Mouse (Mus musculus) 3134 (cell line): ENCODE measurements around the gene Fam71d.

ENCODE experiments used
- DNase-seq: peaks from one replicate; pipeline ENCODE4 v3.0.0-alpha.2; 2011; ENCODE audit warnings: low spot score; ENCODE audit not compliant: insufficient read length; ENCODE audit errors: extremely low read depth

Gene Fam71d

DNA sequence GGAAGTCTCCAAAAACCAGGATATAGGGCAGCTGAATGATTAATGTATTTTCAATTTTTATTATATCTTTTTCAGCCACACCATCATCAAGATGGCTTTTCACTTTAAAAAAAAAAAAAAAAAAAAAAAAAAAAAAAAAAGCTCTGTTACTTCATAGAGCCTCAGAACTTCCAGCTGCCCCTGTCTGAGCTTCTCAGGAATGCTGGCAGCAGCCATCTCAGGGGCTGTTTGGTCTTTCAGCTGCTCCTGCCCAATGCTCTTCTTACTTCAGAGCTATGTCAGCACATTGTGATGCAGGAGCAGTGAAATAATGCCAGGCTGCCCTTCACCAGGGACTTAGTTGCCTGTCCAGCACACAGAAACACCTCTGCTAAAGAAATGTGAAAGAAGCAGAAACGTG, at the start of gene Fam71d:
Gene Fam71d (plus strand): TSS at position 211 of the 400 bp plus-strand sequence.
- DNase-seq, result no peak

DNA sequence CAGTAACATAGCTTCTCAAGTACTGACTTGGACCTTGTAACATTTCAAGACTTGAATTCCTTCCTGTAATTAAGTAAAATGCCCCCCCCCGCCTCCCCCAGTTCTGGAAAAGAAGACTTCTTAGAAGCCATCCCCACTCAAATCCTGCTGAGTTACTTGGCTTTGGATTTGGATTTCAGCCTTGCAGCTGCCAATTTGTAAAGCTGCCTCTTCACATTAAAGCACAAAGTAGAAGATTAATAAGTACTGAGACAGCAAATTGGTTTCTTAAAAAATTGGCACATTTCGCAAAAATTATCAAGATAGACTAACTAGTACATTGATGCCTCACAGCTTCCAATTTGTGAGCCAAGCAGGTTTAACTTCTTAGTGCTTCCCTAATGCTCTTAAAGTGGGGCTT, 47.6 kb upstream of the Fam71d start:
- DNase-seq, result no peak

DNA sequence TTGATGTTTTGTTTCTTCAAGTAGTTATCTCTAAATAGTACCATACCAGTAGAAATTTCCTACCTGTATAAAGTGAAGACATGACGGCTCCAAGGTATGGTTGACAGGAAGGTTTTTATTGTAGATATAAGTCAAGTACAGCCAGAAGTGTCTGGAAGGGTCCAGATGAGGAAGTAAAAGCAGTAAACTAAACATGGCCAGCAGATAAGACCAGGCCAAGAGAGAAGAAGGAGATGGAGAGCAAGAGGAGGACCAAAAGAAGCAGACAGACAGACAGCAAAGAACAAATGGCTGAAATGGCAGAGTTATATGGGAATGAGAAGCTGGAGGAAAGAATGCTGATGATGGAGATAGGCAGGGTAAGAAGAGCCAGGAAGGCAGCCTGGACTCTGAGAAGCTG, 46.1 kb upstream of the Fam71d start:
- no peak for DNase-seq

DNA sequence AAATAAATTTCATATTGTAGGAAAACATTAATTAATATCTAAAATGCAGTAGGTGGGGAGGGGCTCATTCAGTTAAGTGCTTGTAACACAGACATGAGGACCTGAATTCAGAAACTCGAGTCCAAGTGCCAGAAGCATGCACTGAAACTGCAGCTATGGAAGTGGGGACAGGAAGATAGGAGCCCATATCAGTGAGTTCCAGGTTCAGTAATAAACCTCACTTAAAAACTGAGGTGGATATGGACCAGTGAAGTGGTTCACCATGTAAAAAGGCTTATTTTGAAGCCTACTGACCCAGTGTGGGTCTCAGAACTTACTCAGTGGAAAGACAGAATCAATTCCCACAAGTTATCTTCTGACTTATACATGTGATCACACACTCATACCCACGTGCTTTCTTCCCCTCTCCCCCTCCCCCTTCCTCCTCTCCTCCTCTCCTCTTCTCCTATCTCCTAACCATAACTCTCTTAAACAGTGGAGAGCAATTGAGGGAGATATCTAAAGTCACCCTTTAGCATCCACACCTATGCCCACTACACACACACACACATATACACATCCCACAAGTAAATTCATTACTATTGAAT, 31.5 kb upstream of the Fam71d start:
- no peak for DNase-seq

DNA sequence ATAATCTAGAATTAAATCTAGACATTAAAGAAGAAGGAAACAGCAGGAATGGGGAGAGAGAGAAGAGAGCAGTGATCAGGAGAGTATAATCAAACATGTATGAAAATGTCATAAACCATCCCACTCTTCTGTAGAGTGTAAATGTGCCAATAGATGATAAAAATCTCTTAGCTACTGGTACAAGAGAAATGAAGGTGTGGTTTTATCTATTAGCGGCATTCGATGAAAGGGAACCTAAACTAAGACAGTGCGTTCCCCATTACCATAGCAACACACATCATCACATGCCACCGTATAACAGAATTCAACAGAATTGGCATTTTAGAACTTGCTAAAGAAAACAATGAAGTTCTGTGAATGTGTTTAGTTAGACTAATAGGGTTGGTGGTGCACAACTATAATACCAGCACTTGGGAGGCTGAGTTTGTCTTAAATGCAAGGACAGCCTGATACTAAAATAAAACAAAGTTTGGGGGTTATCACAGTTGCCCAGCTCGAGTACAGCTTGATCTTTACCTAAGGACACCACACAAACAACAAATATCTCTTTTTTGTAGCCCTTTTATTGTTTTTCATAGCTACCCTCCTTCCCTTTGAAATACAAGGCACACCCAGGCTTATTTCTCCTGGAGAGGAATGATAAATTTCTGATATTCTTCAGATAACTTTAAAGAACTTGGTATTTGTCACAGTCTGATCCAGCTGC, 13.1 kb upstream of the Fam71d start:
- no peak for DNase-seq

DNA sequence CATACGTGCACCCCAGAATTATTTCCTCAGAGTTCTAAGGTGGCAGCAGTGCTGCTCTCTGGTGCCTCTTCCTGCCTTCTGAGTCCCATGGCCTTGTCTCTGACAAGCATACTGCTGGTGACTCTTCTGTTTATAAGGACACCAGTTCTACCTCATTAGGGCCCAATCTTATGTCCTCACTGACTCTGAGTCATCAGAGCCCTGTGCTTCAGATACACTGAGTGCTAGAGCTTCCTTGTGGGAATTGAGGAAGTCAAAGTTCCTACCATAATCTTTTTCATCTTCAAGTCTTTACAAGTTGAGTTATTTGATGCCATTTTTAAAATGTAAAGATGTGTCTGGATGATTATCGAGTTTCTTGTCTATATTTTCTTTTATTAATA, 12.5 kb upstream of the Fam71d start:
- no peak for DNase-seq

DNA sequence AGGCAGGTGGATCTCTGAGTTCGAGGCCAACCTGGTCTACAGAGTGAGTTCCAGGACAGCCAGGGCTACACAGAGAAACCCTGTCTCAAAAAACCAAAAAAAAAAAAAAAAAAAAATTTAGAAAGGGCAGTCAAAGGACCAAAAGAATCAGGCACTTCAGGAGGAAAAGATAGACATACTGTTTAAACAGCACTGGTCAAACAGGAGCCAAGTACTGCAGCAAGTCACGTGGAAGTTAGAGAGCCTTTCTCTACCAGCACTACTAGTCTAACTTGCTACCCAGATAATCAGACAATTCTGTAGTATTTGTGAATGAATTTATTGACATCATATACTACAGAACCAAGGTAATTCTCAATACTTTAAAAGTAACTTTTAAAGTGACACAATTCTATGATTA, 10.3 kb upstream of the Fam71d start:
- DNase-seq, result no peak

DNA sequence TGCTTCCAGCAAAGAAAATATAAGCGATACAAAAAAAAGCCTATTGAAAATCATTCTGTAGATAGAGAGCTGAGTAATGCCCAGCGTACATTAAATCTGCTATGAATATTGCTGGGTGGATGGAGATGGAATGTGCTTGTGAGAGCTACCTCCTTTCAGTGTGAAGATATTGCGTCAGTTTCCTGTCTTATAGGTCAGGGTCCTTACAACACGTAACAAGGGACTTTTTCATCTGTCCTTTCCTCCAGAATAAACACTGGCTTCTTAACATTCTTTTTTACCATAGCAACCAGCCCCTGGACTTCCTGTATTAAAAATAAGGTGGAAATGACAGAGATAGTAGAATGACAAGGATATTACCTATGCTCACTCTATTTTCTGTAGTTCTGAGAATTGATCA, 9.1 kb upstream of the Fam71d start:
- no peak for DNase-seq

DNA sequence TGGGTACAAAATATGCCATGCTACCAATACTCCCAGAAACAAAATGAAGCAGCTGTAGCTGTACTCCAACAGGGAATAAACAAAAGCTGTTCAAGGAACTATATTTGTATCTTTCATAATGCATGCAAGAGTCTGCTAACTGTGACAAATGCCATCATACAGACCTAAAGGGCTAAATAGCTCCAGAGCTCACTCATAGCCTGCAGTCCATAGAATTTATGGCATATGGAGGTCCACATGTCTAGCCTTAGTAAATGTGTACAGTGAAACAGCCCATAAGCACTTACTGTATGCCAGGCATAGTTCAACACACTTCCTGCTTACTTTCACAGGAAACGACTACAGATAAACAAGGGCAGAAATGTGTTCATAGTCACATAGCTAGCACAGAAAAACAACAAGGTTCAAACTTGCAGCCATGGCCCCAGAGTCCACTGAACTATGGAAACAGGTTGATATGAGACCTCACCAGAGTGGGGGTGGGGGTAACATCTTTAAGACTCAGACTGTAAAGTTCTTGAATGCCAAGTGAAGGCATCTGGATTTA, 5.6 kb upstream of the Fam71d start:
- DNase-seq, result no peak

DNA sequence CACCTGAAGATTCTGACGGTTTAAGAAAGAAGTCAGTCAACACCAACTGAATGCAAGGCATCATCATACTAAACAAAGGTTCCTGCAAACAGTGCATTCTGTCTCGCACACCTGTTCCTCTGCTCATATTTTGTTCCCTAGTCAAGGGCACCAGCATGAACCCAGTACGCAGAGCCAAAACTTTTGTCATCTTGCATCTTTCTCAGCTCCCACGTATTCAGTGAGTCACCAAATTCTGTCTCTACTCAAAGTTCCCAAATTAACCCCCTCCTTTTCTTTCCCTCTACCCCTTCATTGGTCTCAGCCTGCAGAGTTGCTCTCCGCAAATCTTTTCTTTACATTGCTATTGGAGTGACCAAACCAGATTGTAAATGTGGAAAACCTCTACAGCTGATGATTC, 2.5 kb upstream of the Fam71d start:
- no peak for DNase-seq

DNA sequence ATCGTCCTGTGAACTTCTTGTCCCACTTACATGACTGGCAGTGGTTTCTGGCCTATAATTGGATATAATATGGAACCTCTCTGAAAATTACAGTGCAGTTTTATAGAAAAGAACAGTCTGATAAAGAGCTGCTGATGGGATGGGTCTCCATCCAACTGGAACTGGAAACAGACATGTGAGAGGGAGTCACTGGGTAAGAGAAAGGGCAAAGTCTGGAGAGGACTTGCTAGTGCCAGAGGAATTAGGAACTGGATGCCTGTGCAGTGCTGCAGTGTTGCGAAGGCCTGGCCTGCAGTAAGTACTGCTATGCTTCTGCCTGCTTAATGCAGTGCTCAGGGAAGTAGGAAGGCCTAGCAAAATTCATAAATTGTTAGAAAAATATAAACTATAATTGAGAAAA, 1.9 kb downstream of the Fam71d start:
- DNase-seq, result no peak

DNA sequence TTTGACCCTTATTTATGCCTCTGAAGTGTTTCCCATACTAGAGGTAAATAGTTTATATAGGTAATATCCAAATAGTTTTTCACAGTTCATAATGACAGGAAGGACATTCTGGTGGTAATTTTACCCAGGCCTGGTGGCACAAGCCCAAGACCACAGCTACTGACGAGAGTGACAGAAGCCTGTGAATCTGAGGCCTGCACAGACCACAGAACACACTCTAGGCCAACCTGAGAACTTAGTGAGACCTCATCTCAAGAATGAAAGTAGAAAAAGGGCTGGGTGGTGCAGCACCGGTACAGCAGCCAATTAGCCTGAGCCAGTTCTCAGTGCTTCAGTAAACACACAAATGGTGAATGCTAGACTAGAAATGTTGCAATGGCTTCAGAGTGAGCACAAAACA, 26.4 kb downstream of the Fam71d start:
- DNase-seq, result no peak

DNA sequence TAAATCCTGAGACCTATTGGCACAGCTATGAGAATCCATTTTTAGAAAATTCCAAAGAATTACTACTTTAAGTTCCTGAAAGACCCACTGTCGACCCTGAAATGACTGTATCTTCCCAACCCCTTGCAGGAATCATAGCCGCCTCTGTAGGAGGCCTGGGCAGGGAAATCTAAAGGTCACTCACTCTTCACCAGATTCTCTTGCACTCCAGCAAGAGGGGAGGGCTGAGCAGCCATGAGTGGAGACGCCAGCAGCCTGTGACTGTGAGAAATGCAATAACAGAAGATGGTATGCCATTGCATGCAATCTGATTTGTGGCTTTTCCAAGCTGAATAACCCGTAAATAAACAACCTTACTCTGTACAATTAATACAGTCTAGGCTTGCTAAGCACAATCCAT, 36.4 kb downstream of the Fam71d start:
- DNase-seq, result no peak

DNA sequence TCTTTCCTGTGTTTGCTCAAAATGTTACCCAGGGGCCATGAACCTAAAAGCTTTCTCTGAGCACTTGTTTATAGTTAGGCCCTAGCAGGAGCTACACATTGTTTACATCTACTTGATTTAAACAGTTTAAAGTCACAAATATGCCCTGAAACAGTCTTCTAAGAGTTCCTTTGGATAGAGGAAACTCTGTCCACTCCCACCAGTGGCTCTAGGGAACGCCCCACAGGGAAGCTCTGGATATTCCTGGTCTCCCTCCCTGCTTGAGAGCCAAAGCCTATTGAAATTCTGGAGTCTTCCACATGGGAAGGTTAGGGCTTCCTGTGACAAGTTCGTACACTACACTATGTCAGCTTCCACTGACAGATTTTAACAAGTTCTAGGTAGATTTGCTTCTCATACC, 48.3 kb downstream of the Fam71d start:
- DNase-seq, result no peak

DNA sequence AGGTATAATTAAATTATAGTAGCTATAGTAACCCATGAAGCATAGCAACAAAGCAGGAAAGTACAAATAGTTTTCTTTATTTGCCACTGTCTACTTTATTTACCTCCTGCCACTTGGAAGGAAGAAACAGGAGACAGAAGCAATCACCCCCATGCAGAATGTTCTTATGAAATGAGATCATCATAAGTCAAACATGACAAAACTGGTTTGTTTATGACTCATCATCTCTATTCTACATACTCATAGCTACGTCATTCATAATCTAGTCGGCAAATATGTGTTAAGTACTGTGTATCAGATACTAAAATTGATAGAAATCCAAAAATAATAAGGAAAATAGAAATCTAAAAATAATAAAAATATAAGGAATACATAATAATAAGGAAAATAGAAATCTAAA, 49.0 kb downstream of the Fam71d start:
- no peak for DNase-seq

DNA sequence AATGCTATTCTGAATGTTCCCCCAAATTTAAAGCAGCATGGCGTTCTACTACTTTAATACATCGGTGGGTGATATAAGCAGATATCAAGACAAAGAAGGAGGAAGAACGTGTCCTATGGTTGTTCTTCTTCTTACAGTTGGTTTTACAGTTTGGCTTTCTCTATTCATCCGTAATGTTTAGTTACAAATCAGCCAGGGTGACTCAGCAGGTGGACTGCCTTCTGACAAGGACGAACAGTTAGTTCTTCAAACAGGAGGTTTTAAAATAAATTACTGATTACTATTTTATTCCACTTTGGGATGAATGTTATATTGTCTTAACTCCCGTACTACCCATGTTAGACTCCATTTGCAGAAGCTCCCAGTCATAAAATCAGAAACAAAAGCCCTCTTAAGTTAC, 54.9 kb downstream of the Fam71d start:
- DNase-seq, result no peak

DNA sequence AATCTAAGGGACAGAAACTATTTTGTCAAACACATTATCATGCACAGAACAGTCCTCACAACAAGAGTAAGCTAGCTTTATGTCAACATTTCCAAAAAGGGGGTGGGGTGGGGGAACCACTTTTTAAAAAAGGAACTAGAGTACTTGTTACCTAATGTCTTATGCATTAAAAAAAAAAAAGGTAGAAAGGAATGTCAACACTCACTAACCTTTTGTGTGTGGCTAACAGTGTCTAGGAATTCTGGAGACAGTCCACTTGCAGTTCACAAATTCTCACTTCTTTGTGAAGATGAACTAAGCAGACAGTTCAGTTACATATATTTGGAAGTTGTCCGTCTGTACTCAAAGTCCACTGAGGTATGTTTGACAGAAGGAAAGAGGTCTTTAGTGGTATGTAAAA, 56.1 kb downstream of the Fam71d start:
- DNase-seq, result no peak

DNA sequence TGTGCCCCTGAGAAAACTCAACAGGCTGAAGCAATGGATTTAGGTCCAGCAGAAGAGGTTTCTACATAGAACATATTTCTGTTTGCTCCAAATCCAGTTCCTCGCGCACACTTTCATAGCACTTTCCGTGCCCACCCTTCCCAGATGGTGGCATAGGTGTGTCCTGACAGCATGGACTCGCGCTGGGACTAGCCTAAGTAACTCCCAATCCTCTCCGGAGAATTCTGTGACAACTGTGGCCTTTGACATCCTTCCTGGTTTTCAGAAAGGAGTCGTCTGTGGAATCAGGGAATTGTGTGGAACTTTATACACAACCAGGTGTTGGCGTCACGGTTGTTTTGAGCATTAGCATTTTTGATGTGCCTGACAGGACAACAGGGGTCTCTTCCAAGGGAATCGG, 56.8 kb downstream of the Fam71d start:
- peak; percentile 5 for DNase-seq

DNA sequence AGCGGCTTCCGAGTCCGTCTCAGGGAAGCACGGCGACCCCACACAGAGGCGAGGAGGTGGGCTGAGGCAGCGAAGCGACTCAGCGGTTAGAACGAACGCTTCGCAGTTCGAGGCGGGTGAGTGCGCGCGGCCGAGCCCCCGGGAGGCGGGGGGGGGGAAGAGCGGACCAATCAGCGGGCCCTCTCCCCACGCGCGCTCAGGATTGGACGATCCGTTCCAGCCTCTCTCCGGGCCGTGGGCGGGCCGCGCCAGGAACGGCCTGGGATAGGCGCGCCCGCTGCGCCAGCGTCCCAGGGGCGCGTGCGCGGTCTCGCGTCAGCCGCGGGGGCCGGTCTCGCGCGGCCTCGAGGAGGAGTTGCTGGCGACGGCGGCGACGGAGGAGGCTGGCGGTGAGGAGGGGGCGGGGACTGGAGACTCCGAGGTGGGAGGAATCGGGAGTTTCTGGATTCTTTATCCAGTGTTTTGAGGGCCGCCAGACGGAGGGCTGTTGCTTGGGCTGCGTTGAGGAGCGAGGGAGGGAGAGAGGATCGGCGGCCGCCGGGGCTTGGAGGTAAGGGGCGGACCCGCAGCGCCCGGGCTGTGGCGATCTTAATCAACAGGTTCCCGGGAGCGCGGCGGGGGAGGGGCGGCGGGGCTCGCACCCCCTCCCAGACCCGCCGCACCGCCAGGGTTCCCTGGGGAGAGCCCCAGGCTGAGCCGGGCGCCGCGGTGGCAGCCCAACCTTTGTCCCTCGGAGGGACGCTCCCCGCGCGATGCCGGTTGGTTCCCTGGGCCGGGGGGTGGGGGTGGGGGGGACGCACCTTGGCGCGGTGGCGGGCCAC, 57.4 kb downstream of the Fam71d start, which contains the start of gene Mpp5:
Gene Mpp5 (plus strand): TSS at position 351 of the 821 bp plus-strand sequence.
- DNase-seq, result peak; percentile 96

DNA sequence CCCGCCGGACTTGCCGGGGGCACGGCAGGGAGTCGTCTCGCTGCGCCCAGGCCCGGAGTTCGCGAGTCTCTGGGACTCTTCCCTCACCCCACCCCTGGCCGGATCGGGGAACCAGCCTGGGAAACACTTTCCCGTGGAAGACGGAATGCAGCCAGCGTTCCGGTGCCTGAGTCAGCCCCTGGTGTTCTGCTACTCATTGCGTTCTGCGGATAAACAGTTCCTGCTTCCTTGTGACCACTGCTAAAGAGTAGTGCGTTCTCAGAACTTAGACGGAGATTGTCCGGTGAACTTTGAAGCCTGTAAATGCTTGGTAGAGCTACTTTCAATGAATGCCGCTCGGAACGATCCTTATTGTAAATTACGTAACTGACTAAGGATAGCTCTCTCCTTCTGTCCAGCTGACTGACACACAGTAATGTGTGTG, 58.1 kb downstream of the Fam71d start:
- peak; percentile 70 for DNase-seq

DNA sequence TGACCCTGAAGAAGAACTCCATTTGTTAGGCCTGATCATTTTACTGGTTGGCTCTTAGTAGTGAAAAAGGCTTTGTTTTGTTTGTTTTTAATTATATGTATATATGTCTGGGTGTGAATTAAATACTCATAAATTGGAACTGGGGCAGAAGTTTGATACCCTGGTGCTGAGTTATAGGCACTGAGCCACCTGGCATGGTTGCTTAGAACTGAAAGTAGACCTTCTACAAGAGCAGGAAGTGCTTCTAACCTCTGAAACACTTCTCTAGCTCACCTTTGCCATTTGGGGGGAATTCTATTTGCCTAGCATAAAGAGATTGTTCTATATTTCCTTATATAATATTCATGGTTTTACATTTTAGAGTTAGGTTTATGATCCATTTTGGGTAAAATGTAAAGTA, 70.6 kb downstream of the Fam71d start:
- no peak for DNase-seq
